Mouse (Mus musculus): ENCODE data around the gene Chpt1.
A peak's percentile ranks its signal among the peaks of the same experiment; 100 is the strongest.
"Not testable (repeated sequence)": the region's sequence is repeated elsewhere in the genome, so short reads cannot be mapped to it uniquely, and the experiment has no call there.

Chpt1 gene

GRCm38 (mm10) chr10:88494959-88495587 is 8.8 kb downstream of the Chpt1 start:
- DNase-seq, result no peak

GRCm38 (mm10) chr10:88492658-88493057 is 11.2 kb downstream of the Chpt1 start:
- no peak for DNase-seq

GRCm38 (mm10) chr10:88491632-88492031 is 12.2 kb downstream of the Chpt1 start:
- no peak for DNase-seq

- no peak for DNase-seq
Measured at GRCm38 (mm10) chr10:88488629-88489028, 15.2 kb downstream of the Chpt1 start.

GRCm38 (mm10) chr10:88482866-88483265 is 21.0 kb downstream of the Chpt1 start:
- not testable (repeated sequence) for DNase-seq

GRCm38 (mm10) chr10:88460122-88460820 is 43.6 kb downstream of the Chpt1 start:
- no peak for DNase-seq

GRCm38 (mm10) chr10:88459502-88459992 is 44.3 kb downstream of the Chpt1 start, which contains the start of gene Sycp3:
Sycp3 (plus strand) TSS chr10:88459569.
- DNase-seq, result no peak

GRCm38 (mm10) chr10:88457816-88458215 is 46.1 kb downstream of the Chpt1 start:
- DNase-seq, result no peak

GRCm38 (mm10) chr10:88451990-88452389 is 51.9 kb downstream of the Chpt1 start:
- DNase-seq, result no peak

- no peak for DNase-seq
Measured at GRCm38 (mm10) chr10:88451221-88451620, 52.7 kb downstream of the Chpt1 start.

GRCm38 (mm10) chr10:88441224-88441623 is 62.6 kb downstream of the Chpt1 start:
- no peak for DNase-seq

GRCm38 (mm10) chr10:88427998-88428397 is 75.9 kb downstream of the Chpt1 start:
- no peak for DNase-seq

GRCm38 (mm10) chr10:88426896-88427295 is 77.0 kb downstream of the Chpt1 start:
- no peak for DNase-seq

- DNase-seq, result peak in 1 of 2 experiments; percentile 44
Measured at GRCm38 (mm10) chr10:88426158-88426816, 77.6 kb downstream of the Chpt1 start.

GRCm38 (mm10) chr10:88420655-88421435 is 83.0 kb downstream of the Chpt1 start:
- peak in 1 of 2 experiments; percentile 34 for DNase-seq

GRCm38 (mm10) chr10:88420141-88420541 is 83.7 kb downstream of the Chpt1 start:
- DNase-seq, result no peak

GRCm38 (mm10) chr10:88417686-88418085 is 86.2 kb downstream of the Chpt1 start:
- no peak for DNase-seq

- no peak for DNase-seq
Measured at GRCm38 (mm10) chr10:88412290-88412995, 91.4 kb downstream of the Chpt1 start.

- DNase-seq, result no peak
Measured at GRCm38 (mm10) chr10:88409751-88410150, 94.1 kb downstream of the Chpt1 start.

GRCm38 (mm10) chr10:88407875-88408631 is 95.8 kb downstream of the Chpt1 start:
- DNase-seq, result no peak

GRCm38 (mm10) chr10:88405812-88406211 is 98.1 kb downstream of the Chpt1 start:
- no peak for DNase-seq
